Comparison of ENCODE assay signal across 14 mouse cellular contexts in the genomic region with DNA sequence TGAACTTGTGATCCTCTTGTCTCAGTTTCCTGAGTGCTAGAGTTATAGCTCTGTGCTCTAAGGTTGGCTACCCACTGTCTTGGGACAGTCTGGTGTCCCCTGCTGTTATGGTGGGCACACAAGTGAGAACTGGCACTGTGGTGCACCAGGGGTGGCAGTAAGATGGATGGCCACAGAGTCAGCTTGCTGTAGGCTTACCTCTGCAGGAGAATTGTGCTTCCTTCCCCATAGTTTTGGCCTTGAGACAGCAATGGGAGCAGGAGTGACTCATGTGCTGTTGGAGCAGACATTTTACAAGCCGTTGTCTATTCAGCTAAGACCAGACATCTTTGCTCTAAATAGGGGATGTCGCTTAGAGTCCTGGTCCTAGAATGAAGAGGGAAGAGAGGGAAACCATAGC.
"Had no signal": no experiment of that assay in that cellular context is flagged by ENCODE, and none has a peak within 500 bp of the region (broad histone marks: within the 10 kb centered on the region; RNA-seq: fewer than 3 reads in every experiment).

No protein-coding gene starts in this region.

- DNase-seq: gastrocnemius, postnatal 14 days; gastrocnemius, postnatal 36 days; heart, adult 11 months; heart, adult 2 months; heart, postnatal 10 days; heart, postnatal 4 days; kidney, adult 18-20 months; kidney, adult 8-10 months; kidney, postnatal 10 days; kidney, postnatal 25 days; kidney, postnatal 4 days; liver; liver, embryonic 13.5 days; liver, postnatal 0 days had no signal
